Mouse (Mus musculus) cerebellum, adult 2 months (tissue): Measurements from ENCODE around the gene Lingo2. TPM values are rescaled to one million over a fixed set of nuclear protein-coding genes. Genes with fewer than 3 reads are reported as not detected.
"Not testable (repeated sequence)": the region's sequence is repeated elsewhere in the genome, so short reads cannot be mapped to it uniquely, and the experiment has no call there.

Experiments
- DNase-seq, 2 experiments: peaks; one replicate each; pipeline ENCODE4 v3.0.0; 2021
- H3K27ac ChIP-seq: fragments of 200-500 bp; 2 replicates; pipeline ENCODE4 v1.5.1; 2012; ENCODE audit warnings: low read length, control low read depth, inconsistent platforms; ENCODE audit not compliant: insufficient read depth
- H3K27me3 ChIP-seq: fragments of 200-500 bp; 2 replicates; pipeline ENCODE4 v1.6.1; 2012; ENCODE audit warnings: inconsistent platforms, mild to moderate bottlenecking, low read length, moderate library complexity; ENCODE audit not compliant: control insufficient read depth, insufficient read depth
- H3K4me1 ChIP-seq: fragments of 200-500 bp; 2 replicates; pipeline ENCODE4 v1.6.1; 2011; ENCODE audit warnings: low read length; ENCODE audit not compliant: control insufficient read depth, insufficient read depth
- H3K4me3 ChIP-seq: fragments of 200-500 bp; replicated peaks from 2 replicates; pipeline ENCODE3; 2011; ENCODE audit warnings: mild to moderate bottlenecking, low read depth, low read length, control low read depth; ENCODE audit not compliant: insufficient read depth
- CTCF ChIP-seq: fragments of 200-500 bp; IDR thresholded peaks from 2 replicates; pipeline ENCODE4 v1.5.1; 2011; ENCODE audit warnings: low read depth, mild to moderate bottlenecking, control low read depth, low read length, moderate library complexity, borderline replicate concordance; ENCODE audit not compliant: insufficient read depth
- POLR2A ChIP-seq: fragments of 200-500 bp; IDR thresholded peaks from 2 replicates; pipeline ENCODE4 v1.6.1; 2011; ENCODE audit warnings: low read length, control low read depth, borderline replicate concordance; ENCODE audit not compliant: insufficient read depth
- WGBS: fragments of 180-500 bp; shearing (Covaris S2); methylation state at CpG from one replicate; pipeline ENCODE4 v1.1.7; 2018; 5-methylcytosine and 5-hydroxymethylcytosine counted together
- polyA plus RNA-seq: library from polyadenylated mRNA; depleted of rRNA; stranded (reverse); fragments of >200 nt; gene quantifications from 2 replicates; pipeline ENCODE4 v1.2.3, GENCODE M21; 2012

Gene Lingo2
- polyA plus RNA-seq, 1 experiment: 6.4 TPM

DNA sequence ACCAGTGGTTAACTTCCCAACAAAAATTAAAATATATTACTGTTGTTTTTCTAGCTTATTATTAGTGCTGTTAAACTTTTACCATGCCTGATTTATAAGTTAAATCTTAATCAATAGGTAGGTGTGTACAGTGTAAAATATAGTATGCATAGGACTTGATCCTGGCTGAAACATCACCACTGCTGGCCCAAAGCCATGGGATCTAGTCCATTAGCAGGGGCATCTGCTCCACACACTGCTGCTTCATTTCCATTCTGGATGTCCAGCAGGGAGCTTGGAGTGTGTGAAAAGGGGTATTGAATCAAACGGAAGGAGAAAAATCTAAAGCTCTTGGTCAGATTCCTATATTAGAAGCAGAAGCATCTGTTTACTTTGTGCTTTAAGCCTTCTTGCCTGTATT, 1248.9 kb downstream of the Lingo2 start:
- Histone ChIP-seq H3K27ac (no peak overlapping the region), H3K4me3 (no peak overlapping the region), H3K27me3 (no peaks in the 10 kb centered on the region), H3K4me1 (no peaks in the 10 kb centered on the region)
- TF ChIP-seq CTCF: no peak
- TF ChIP-seq POLR2A: no peak
- DNase-seq: peak; percentile 3 to 8
- 8% methylated on average over 1 of the region's 1 CpGs for WGBS

GRCm38 (mm10) chr4:35695137-35695522, 1256.4 kb downstream of the Lingo2 start:
- no peak overlapping the region for H3K27ac ChIP-seq
- no peak for DNase-seq
- TF ChIP-seq CTCF: no peak
- no peak for TF ChIP-seq POLR2A
- H3K4me3 ChIP-seq: no peak overlapping the region
- H3K4me1 ChIP-seq: no peaks in the 10 kb centered on the region
- WGBS: 54% methylated on average over 2 of the region's 2 CpGs
- H3K27me3 ChIP-seq: no peaks in the 10 kb centered on the region

GRCm38 (mm10) chr4:35694360-35695136, 1257.0 kb downstream of the Lingo2 start:
- TF ChIP-seq CTCF: no peak
- TF ChIP-seq POLR2A: no peak
- H3K27ac ChIP-seq: no peak overlapping the region
- 77% methylated on average over 4 of the region's 4 CpGs for WGBS
- no peaks in the 10 kb centered on the region for H3K4me1 ChIP-seq
- no peak for DNase-seq
- H3K27me3 ChIP-seq: no peaks in the 10 kb centered on the region
- no peak overlapping the region for H3K4me3 ChIP-seq

DNA sequence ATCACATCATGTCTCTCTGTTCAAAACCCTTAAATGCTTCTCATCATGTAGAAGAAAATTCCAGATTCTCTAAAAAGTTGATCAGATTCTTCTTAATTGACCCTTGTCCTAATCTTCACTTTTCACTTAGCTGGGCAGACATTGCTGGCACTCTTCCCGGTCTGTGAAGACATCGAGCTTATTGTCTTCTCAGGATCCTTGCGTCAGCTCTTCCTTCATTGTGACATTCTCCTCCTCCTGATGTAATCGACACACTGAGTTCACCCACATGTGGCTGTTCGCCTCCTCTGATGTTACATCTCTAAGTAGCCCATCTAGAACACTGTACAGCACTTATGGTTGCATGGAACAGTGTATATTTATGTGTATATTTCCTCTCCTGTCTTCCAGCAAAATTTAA, 1261.0 kb downstream of the Lingo2 start:
- no peaks in the 10 kb centered on the region for H3K4me1 ChIP-seq
- H3K27ac ChIP-seq: no peak overlapping the region
- WGBS: 30% methylated on average over 5 of the region's 5 CpGs
- TF ChIP-seq POLR2A (no peak), CTCF (no peak)
- H3K4me3 ChIP-seq: no peak overlapping the region
- no peaks in the 10 kb centered on the region for H3K27me3 ChIP-seq
- no peak for DNase-seq

DNA sequence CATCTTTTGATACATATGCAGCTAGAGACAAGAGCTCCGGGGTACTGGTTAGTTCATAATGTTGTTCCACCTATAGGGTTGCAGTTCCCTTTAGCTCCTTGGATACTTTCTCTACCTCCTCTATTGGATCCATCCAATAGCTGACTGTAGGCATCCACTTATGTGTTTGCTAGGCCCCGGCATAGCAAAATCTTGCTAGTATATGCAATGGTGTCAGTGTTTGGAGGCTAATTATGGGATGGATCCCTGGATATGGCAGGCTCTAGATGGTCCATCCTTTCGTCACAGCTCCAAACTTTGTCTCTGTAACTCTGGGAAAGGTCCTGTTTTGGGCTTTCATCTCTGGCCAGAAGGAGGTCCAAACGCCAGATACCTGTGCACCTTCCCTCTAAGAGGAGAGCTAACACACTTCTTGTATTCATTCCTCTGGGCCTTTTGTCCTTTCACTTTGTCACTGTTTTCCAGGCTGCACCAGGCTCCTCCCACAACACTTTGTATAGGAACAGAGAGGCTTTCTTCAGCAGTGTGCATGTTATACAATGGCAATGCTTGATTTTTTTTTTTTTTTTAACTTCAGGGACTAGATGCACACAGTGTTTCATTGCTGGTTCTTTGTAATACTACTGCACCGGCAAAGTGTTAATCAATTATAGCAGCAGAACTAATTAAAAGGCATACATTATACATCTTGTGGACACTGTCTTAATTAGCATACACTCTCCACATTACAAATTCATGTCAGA, 1262.9 kb downstream of the Lingo2 start:
- WGBS: 70% methylated on average over 5 of the region's 5 CpGs
- not testable (repeated sequence) for DNase-seq, H3K4me3 ChIP-seq, H3K4me1 ChIP-seq, H3K27ac ChIP-seq, H3K27me3 ChIP-seq
